Mouse (Mus musculus) heart, embryonic 15.5 days (tissue): ENCODE results near the gene Slc38a4. TPM values are rescaled to one million over a fixed set of nuclear protein-coding genes. Genes with fewer than 3 reads are reported as not detected.

Experiments
- ATAC-seq: fragments of 200-750 bp; cut with Nextera tagmentation; replicated peaks from 2 replicates; pipeline ENCODE4 v1.8.0; 2017; ENCODE audit warnings: low read depth, moderate TSS enrichment; ENCODE audit not compliant: insufficient number of reproducible peaks, insufficient read depth, low FRiP score
- H3K27ac ChIP-seq: fragments of 300-500 bp; sonication (generic); 2 replicates; pipeline ENCODE4 v1.5.1; 2015; ENCODE audit warnings: mild to moderate bottlenecking, inconsistent platforms
- H3K27me3 ChIP-seq: fragments of 300-500 bp; sonication (generic); 2 replicates; pipeline ENCODE4 v1.6.1; 2015; ENCODE audit warnings: inconsistent platforms
- H3K36me3 ChIP-seq: fragments of 300-500 bp; sonication (generic); 2 replicates; pipeline ENCODE4 v1.6.1; 2015; ENCODE audit warnings: mild to moderate bottlenecking, inconsistent platforms
- H3K4me1 ChIP-seq: fragments of 300-500 bp; sonication (generic); replicated peaks from 2 replicates; pipeline ENCODE4 v1.6.1; 2015; ENCODE audit warnings: inconsistent platforms
- H3K4me2 ChIP-seq: fragments of 300-500 bp; sonication (generic); 2 replicates; pipeline ENCODE4 v1.6.1; 2015; ENCODE audit warnings: inconsistent platforms, mild to moderate bottlenecking, moderate library complexity
- H3K4me3 ChIP-seq: fragments of 300-500 bp; sonication (generic); 2 replicates; pipeline ENCODE4 v1.5.1; 2015; ENCODE audit warnings: mild to moderate bottlenecking, inconsistent platforms
- H3K9ac ChIP-seq: fragments of 300-500 bp; sonication (generic); 2 replicates; pipeline ENCODE4 v1.6.1; 2015; ENCODE audit warnings: mild to moderate bottlenecking, inconsistent platforms
- H3K9me3 ChIP-seq: fragments of 300-500 bp; sonication (generic); replicated peaks from 2 replicates; pipeline ENCODE4 v1.6.1; 2016; ENCODE audit warnings: inconsistent platforms
- WGBS: fragments of 180-500 bp; shearing (Covaris S2); methylation state at CpG from one replicate; pipeline ENCODE4 v1.1.7; 2015; ENCODE audit warnings: mixed read lengths; 5-methylcytosine and 5-hydroxymethylcytosine counted together
- polyA plus RNA-seq: library from polyadenylated mRNA; unstranded; fragments of >200 nt; fragmentation: Nextera tagmentation; extraction: Ambion mirVana; gene quantifications from 2 replicates; pipeline ENCODE4 v1.2.1, GENCODE M21; 2015

The Slc38a4 gene
- polyA plus RNA-seq, 1 experiment from 2014 or later, result 103 TPM

DNA sequence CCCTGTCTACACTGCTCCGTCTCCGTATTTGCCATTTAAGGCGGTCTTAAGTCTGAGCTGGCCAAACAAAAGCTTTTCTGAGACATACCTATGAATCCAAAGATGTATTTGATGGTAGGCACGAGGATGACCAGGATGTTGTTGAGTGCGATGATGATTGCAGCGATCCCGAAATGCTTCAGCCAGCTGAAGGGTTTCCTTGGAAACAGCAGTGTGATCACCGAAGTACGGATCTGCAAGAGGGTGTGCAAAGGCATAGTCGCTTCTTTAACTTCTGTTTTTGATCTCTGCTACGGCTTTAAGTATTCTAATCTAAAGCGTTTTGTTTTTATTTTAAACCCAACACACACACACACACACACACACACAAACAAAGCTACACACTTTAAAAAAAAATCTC, 56.4 kb downstream of the Slc38a4 start:
- H3K4me1 ChIP-seq, result peaks cover 44% of the 10 kb centered on the region
- peak overlapping the region; percentile 67; the same call in 1 of the 2 replicates for H3K27ac ChIP-seq
- no peaks in the 10 kb centered on the region for H3K27me3 ChIP-seq
- 87% methylated on average over 12 of the region's 12 CpGs for WGBS
- H3K9me3 ChIP-seq, result no peaks in the 10 kb centered on the region
- peaks cover 20% of the 10 kb centered on the region; the same call in 1 of the 2 replicates for H3K36me3 ChIP-seq
- ATAC-seq, result no peak
- H3K4me2 ChIP-seq, result no peak overlapping the region
- no peak overlapping the region for H3K9ac ChIP-seq
- no peak overlapping the region for H3K4me3 ChIP-seq

GRCm38 (mm10) chr15:96985618-96986017, 70.1 kb downstream of the Slc38a4 start:
- Histone ChIP-seq H3K4me2 (no peak overlapping the region), H3K9me3 (no peaks in the 10 kb centered on the region), H3K27ac (no peak overlapping the region), H3K4me1 (peaks cover 5% of the 10 kb centered on the region; the same call in 1 of the 2 replicates), H3K4me3 (no peak overlapping the region), H3K36me3 (no peaks in the 10 kb centered on the region), H3K27me3 (no peaks in the 10 kb centered on the region), H3K9ac (no peak overlapping the region)
- whole genome bisulfite sequencing, result 70% methylated on average over 8 of the region's 8 CpGs
- ATAC-seq, result no peak

GRCm38 (mm10) chr15:96983581-96984330, 72.0 kb downstream of the Slc38a4 start:
- no peak overlapping the region for H3K27ac ChIP-seq
- H3K9me3 ChIP-seq, result no peaks in the 10 kb centered on the region
- no peaks in the 10 kb centered on the region for H3K36me3 ChIP-seq
- H3K4me3 ChIP-seq, result no peak overlapping the region
- H3K4me2 ChIP-seq, result no peak overlapping the region
- WGBS, result 75% methylated on average over 13 of the region's 13 CpGs
- peaks cover 5% of the 10 kb centered on the region; the same call in 1 of the 2 replicates for H3K4me1 ChIP-seq
- H3K9ac ChIP-seq, result no peak overlapping the region
- no peaks in the 10 kb centered on the region for H3K27me3 ChIP-seq
- no peak for ATAC-seq

GRCm38 (mm10) chr15:96975125-96975524, 80.6 kb downstream of the Slc38a4 start:
- no peak overlapping the region for H3K27ac ChIP-seq
- 69% methylated on average over 9 of the region's 9 CpGs for WGBS
- no peak for ATAC-seq
- no peaks in the 10 kb centered on the region for H3K36me3 ChIP-seq
- H3K9me3 ChIP-seq, result no peaks in the 10 kb centered on the region
- no peak overlapping the region for H3K9ac ChIP-seq
- no peak overlapping the region for H3K4me3 ChIP-seq
- H3K27me3 ChIP-seq, result no peaks in the 10 kb centered on the region
- H3K4me2 ChIP-seq, result no peak overlapping the region
- peaks cover 10% of the 10 kb centered on the region; the same call in 1 of the 2 replicates for H3K4me1 ChIP-seq

DNA sequence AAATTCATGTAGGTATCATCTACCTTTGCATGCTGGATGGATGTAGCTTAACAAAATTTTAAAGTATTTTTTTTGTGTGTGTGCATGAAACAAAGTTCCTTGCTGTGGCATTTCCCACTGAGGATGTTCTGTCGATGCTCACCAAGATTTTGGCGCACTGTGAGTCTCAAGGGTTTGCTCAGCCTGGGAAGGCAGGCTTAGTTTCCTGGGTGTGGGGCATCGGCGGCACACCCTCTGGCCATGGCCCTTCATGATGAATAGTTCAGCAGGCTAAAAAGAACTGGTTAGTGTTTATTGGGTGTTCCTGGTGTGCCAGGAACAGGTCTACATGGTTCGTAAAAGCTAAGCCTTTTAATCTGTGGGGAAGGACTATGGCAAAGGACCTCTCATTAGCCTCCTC, 81.6 kb downstream of the Slc38a4 start:
- no peaks in the 10 kb centered on the region for H3K27me3 ChIP-seq
- no peak overlapping the region for H3K4me2 ChIP-seq
- no peak overlapping the region for H3K27ac ChIP-seq
- peaks cover 12% of the 10 kb centered on the region; the same call in 1 of the 2 replicates for H3K4me1 ChIP-seq
- H3K9ac ChIP-seq, result no peak overlapping the region
- no peaks in the 10 kb centered on the region for H3K9me3 ChIP-seq
- no peak for ATAC-seq
- H3K36me3 ChIP-seq, result no peaks in the 10 kb centered on the region
- no peak overlapping the region for H3K4me3 ChIP-seq
- WGBS, result 90% methylated on average over 5 of the region's 5 CpGs

GRCm38 (mm10) chr15:96973370-96973769, 82.4 kb downstream of the Slc38a4 start:
- WGBS, result 57% methylated on average over 4 of the region's 4 CpGs
- ATAC-seq, result no peak

DNA sequence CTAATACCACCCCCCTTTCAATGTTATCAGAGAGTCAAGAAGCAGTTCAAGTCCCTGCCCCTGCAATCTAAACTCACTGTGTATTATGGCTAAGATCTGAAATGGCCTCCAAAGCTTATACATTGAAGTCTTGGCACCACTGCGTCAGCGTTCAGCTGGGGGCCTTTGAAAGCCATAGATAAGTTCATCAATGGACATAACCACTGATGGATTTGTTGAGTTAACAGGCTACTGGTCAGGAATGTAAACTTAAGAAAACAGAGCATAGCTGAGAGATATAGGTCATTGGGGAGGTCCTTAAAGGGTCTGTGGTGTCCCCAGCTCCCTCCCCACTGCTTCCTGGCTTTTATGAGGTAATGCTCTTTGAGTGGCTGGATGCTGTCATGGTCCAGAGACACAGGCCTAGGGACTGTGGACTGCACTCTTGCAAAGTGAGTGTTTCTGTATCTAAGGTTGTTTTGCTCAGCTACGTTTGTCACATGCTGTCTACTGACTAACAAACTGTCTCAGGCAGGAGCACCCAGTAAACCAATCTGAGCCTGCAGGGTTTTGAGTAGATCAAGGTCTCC, 83.0 kb downstream of the Slc38a4 start:
- H3K4me1 ChIP-seq, result peaks cover 12% of the 10 kb centered on the region; the same call in 1 of the 2 replicates
- no peak overlapping the region; the same call in 1 of the 2 replicates for H3K27ac ChIP-seq
- 63% methylated on average over 3 of the region's 3 CpGs for whole genome bisulfite sequencing
- no peak overlapping the region for H3K4me3 ChIP-seq
- no peak overlapping the region for H3K9ac ChIP-seq
- H3K4me2 ChIP-seq, result no peak overlapping the region
- no peak for ATAC-seq
- H3K9me3 ChIP-seq, result no peaks in the 10 kb centered on the region
- H3K27me3 ChIP-seq, result no peaks in the 10 kb centered on the region
- H3K36me3 ChIP-seq, result no peaks in the 10 kb centered on the region

More at GRCm38 (mm10) chr15:96973370-96973769, 82.4 kb downstream of the Slc38a4 start:
- H3K9me3 ChIP-seq, result no peaks in the 10 kb centered on the region
- H3K4me2 ChIP-seq, result no peak overlapping the region
- H3K4me3 ChIP-seq, result no peak overlapping the region
- no peaks in the 10 kb centered on the region for H3K36me3 ChIP-seq
- H3K9ac ChIP-seq, result no peak overlapping the region
- H3K4me1 ChIP-seq, result peaks cover 12% of the 10 kb centered on the region; the same call in 1 of the 2 replicates
- H3K27ac ChIP-seq, result no peak overlapping the region
- no peaks in the 10 kb centered on the region for H3K27me3 ChIP-seq

GRCm38 (mm10) chr15:96971906-96972305, 83.8 kb downstream of the Slc38a4 start:
- H3K27me3 ChIP-seq, result no peaks in the 10 kb centered on the region
- no peaks in the 10 kb centered on the region for H3K36me3 ChIP-seq
- no peak overlapping the region for H3K4me2 ChIP-seq
- H3K9me3 ChIP-seq, result no peaks in the 10 kb centered on the region
- ATAC-seq, result no peak
- no peak overlapping the region for H3K4me3 ChIP-seq
- H3K4me1 ChIP-seq, result peaks cover 12% of the 10 kb centered on the region; the same call in 1 of the 2 replicates
- no peak overlapping the region for H3K9ac ChIP-seq
- no peak overlapping the region for H3K27ac ChIP-seq
- WGBS, result 88% methylated on average over 9 of the region's 9 CpGs

- Histone ChIP-seq H3K9ac (no peak overlapping the region), H3K36me3 (no peaks in the 10 kb centered on the region), H3K9me3 (no peaks in the 10 kb centered on the region), H3K27me3 (no peaks in the 10 kb centered on the region), H3K4me2 (no peak overlapping the region), H3K4me3 (no peak overlapping the region), H3K4me1 (peaks cover 12% of the 10 kb centered on the region; the same call in 1 of the 2 replicates), H3K27ac (no peak overlapping the region)
- WGBS, result 48% methylated on average over 4 of the region's 4 CpGs
- no peak for ATAC-seq
Measured at GRCm38 (mm10) chr15:96969792-96970191, 86.0 kb downstream of the Slc38a4 start.

- no peak overlapping the region for H3K9ac ChIP-seq
- WGBS, result 68% methylated on average over 11 of the region's 11 CpGs
- no peaks in the 10 kb centered on the region for H3K9me3 ChIP-seq
- peaks cover 15% of the 10 kb centered on the region for H3K4me1 ChIP-seq
- ATAC-seq, result no peak
- H3K36me3 ChIP-seq, result no peaks in the 10 kb centered on the region
- H3K4me2 ChIP-seq, result no peak overlapping the region
- no peak overlapping the region for H3K27ac ChIP-seq
- H3K27me3 ChIP-seq, result no peaks in the 10 kb centered on the region
- H3K4me3 ChIP-seq, result no peak overlapping the region
Measured at GRCm38 (mm10) chr15:96968741-96969140, 87.0 kb downstream of the Slc38a4 start.

DNA sequence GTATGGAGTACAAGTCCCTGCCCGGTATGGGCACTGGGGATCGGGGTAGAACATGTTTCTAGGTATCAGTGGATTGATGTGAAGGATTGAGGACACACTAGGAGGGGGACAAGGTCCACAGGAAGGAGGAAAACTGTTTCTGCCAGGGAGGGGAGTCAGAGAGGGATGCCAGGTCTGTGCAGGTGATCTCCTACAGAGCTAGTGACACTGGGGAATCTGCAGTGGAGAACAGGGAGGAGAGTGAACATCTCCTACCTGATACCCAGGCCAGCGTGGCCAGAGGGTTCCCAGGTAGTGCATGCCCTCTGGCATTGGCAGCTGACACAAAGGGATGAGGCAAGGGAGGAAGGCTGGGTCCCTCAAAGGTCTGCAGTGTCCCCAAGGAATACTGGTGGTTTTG, 89.4 kb downstream of the Slc38a4 start:
- Histone ChIP-seq H3K27me3 (no peaks in the 10 kb centered on the region), H3K4me3 (no peak overlapping the region), H3K36me3 (no peaks in the 10 kb centered on the region), H3K27ac (no peak overlapping the region), H3K9ac (no peak overlapping the region), H3K9me3 (no peaks in the 10 kb centered on the region), H3K4me1 (peaks cover 16% of the 10 kb centered on the region), H3K4me2 (no peak overlapping the region)
- no peak for ATAC-seq
- WGBS, result 86% methylated on average over 3 of the region's 3 CpGs
